Mouse (Mus musculus) liver, adult 2 months (tissue): ENCODE measurements around the gene Ppfia2. TPM values are rescaled to one million over a fixed set of nuclear protein-coding genes. Genes with fewer than 3 reads are reported as not detected.

Experiments
- DNase-seq: peaks from one replicate; pipeline ENCODE4 v3.0.0-alpha.2; 2011; ENCODE audit warnings: low read depth, low spot score; ENCODE audit errors: extremely low read depth
- H3K27ac ChIP-seq: fragments of 200-500 bp; replicated peaks from 2 replicates; pipeline ENCODE4 v1.5.1; 2012; ENCODE audit warnings: low read depth, mild to moderate bottlenecking, control low read depth, inconsistent platforms, low read length; ENCODE audit not compliant: insufficient read depth
- H3K27me3 ChIP-seq: fragments of 200-500 bp; 2 replicates; pipeline ENCODE4 v1.6.1; 2012; ENCODE audit warnings: mild to moderate bottlenecking, moderate library complexity, low read length, inconsistent platforms; ENCODE audit not compliant: control insufficient read depth, insufficient read depth
- H3K36me3 ChIP-seq: fragments of 200-500 bp; 2 replicates; pipeline ENCODE4 v1.6.1; 2012; ENCODE audit warnings: low read length, inconsistent platforms; ENCODE audit not compliant: control insufficient read depth, insufficient read depth
- H3K4me1 ChIP-seq: fragments of 200-500 bp; 2 replicates; pipeline ENCODE4 v1.6.1; 2011; ENCODE audit warnings: low read length; ENCODE audit not compliant: control insufficient read depth, insufficient read depth
- H3K4me3 ChIP-seq: fragments of 200-500 bp; 2 replicates; pipeline ENCODE4 v1.5.1; 2011; ENCODE audit warnings: low read depth, mild to moderate bottlenecking, control low read depth, low read length, moderate library complexity; ENCODE audit not compliant: insufficient read depth
- H3K79me2 ChIP-seq: fragments of 200-500 bp; 2 replicates; pipeline ENCODE4 v1.6.1; 2012; ENCODE audit warnings: inconsistent platforms, mild to moderate bottlenecking, low read length, moderate library complexity; ENCODE audit not compliant: control insufficient read depth, insufficient read depth
- H3K9ac ChIP-seq: fragments of 200-500 bp; 2 replicates; pipeline ENCODE4 v1.6.1; 2012; ENCODE audit warnings: low read depth, mild to moderate bottlenecking, control low read depth, inconsistent platforms, low read length
- CTCF ChIP-seq: fragments of 200-500 bp; IDR thresholded peaks from 2 replicates; pipeline ENCODE4 v1.5.1; 2011; ENCODE audit warnings: low read depth, low read length, control low read depth
- POLR2A ChIP-seq: fragments of 200-500 bp; IDR thresholded peaks from 2 replicates; pipeline ENCODE4 v1.6.1; 2011; ENCODE audit warnings: low read length, control low read depth; ENCODE audit not compliant: insufficient read depth; ENCODE audit errors: extremely low read depth
- WGBS: fragments of 180-500 bp; shearing (Covaris S2); methylation state at CpG from one replicate; pipeline ENCODE4 v1.1.7; 2018; 5-methylcytosine and 5-hydroxymethylcytosine counted together
- polyA plus RNA-seq: library from polyadenylated mRNA; depleted of rRNA; stranded (reverse); fragments of >200 nt; gene quantifications from 2 replicates; pipeline ENCODE4 v1.2.3, GENCODE M21; 2012
- total RNA-seq: library from RNA; depleted of rRNA; stranded (reverse); fragments of >200 nt; gene quantifications from 2 replicates; pipeline ENCODE4 v1.2.3, GENCODE M21; 2014

The Ppfia2 gene
- total and polyA plus RNA-seq, 2 experiments: 0.02 to 0.74 TPM

DNA sequence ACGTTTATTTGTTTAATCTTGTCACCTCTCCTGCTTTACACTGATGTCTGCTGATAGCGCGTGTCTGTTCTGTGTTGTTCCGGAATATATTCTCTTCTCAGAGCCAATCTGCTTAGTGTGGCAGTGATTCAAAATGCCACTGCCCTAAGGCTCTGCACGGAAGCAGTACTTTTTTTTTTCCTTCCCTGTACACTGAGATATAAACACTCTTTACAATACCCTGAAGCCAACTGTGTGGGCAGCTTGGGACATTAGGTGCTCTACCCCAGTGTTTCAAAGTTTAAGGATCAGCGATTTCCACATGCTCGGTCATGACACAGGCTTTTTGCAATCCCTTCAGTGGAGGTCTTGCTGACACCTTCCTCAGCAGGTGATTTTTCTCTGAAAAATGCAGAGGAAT lies 163.8 kb downstream of the Ppfia2 start:
- no peaks in the 10 kb centered on the region for H3K27me3 ChIP-seq
- no peak overlapping the region for H3K27ac ChIP-seq
- no peak for DNase-seq
- no peak overlapping the region for H3K9ac ChIP-seq
- H3K4me1 ChIP-seq: no peaks in the 10 kb centered on the region
- TF ChIP-seq CTCF (no peak), POLR2A (no peak)
- H3K4me3 ChIP-seq: no peak overlapping the region
- H3K36me3 ChIP-seq: no peaks in the 10 kb centered on the region
- 75% methylated on average over 7 of the region's 7 CpGs for WGBS
- H3K79me2 ChIP-seq: no peaks in the 10 kb centered on the region

DNA sequence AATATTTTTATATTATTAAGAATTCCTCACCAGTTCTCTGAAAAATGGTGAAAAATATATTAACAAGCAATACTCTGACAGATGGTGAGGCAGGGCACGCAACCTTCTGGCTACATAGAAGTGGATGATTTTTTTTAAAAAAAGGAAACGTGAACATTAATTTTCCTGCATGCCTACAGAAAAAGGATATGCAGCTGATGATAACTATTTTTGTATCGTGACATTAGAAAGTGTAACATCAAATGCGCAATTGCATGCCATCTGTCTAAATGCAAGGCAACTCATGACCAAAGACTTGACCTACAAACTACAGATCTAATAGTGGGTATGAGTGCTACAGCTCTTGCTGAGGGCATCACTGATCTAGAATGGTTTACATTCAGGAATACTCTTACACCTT lies 182.1 kb downstream of the Ppfia2 start:
- H3K27ac ChIP-seq: no peak overlapping the region
- H3K9ac ChIP-seq: no peak overlapping the region
- no peaks in the 10 kb centered on the region for H3K36me3 ChIP-seq
- H3K27me3 ChIP-seq: no peaks in the 10 kb centered on the region
- WGBS: 86% methylated on average over 4 of the region's 4 CpGs
- H3K4me1 ChIP-seq: no peaks in the 10 kb centered on the region
- TF ChIP-seq CTCF: no peak
- no peak for TF ChIP-seq POLR2A
- no peaks in the 10 kb centered on the region for H3K79me2 ChIP-seq
- no peak for DNase-seq
- H3K4me3 ChIP-seq: no peak overlapping the region

DNA sequence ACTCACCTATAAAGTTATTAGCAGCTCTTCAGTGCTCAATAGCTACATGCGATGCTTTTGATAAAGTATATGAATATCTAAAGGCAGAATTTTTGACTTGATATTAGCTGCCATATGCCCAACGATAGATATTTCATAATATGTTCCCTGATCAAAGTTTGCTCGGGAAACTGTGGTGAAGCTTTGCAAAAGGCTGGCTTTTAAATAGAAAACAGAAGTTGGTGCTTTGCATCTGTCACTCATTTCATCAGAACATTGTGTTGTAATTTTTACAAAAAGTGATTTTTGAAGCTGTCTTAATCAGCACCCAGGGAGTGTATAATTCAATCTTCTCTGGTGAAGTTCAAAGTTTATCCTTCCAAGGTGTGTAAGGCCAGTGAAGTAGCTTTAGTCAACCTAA lies 195.1 kb downstream of the Ppfia2 start:
- Histone ChIP-seq H3K4me3 (no peak overlapping the region), H3K27ac (no peak overlapping the region), H3K9ac (no peak overlapping the region), H3K36me3 (no peaks in the 10 kb centered on the region), H3K27me3 (no peaks in the 10 kb centered on the region), H3K4me1 (no peaks in the 10 kb centered on the region), H3K79me2 (no peaks in the 10 kb centered on the region)
- DNase-seq: no peak
- TF ChIP-seq POLR2A (no peak), CTCF (no peak)
- WGBS: 85% methylated on average over 3 of the region's 3 CpGs

DNA sequence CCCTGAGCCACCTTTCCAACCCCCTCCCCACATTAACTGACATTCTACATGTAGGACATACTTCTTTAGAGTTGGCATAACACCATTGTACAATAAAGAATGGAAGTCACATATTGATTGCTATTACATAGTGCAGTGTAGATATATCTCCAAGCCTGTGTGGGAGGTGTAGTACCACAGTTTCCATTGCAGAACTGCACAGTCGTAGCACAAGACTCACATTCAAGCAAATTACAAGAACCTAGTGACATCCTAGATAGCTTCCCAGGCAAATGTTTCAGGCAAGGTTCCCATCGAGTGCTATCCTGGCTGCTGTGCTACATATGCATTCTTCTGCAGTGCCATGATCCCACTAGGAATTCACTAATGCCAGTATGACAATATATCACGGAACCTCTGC lies 200.0 kb downstream of the Ppfia2 start:
- 71% methylated on average over 3 of the region's 3 CpGs for WGBS
- H3K79me2 ChIP-seq: no peaks in the 10 kb centered on the region; the same call in 1 of the 2 replicates
- no peak overlapping the region for H3K4me3 ChIP-seq
- DNase-seq: no peak
- H3K36me3 ChIP-seq: no peaks in the 10 kb centered on the region
- no peaks in the 10 kb centered on the region for H3K4me1 ChIP-seq
- TF ChIP-seq POLR2A: no peak
- TF ChIP-seq CTCF: no peak
- no peaks in the 10 kb centered on the region for H3K27me3 ChIP-seq
- no peak overlapping the region for H3K9ac ChIP-seq
- H3K27ac ChIP-seq: no peak overlapping the region

DNA sequence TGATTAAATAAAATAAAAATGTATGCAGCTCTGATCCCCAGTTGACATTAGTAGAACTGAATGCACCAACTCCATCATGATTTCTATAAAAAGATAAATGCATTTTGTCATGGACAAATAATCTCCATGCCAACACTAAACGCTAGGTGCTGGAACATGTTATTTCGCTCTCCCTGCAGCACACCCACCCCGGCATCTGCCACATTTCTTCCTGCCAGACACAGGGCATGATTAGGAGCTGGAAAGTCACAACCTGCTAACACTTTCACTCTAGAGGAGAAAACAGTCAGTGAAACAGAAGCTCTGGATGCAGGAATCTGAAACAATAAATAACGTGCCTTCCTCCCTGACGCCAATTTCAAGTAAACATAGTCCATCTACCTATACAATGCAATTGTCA lies 211.3 kb downstream of the Ppfia2 start:
- no peaks in the 10 kb centered on the region for H3K79me2 ChIP-seq
- TF ChIP-seq POLR2A: no peak
- TF ChIP-seq CTCF: no peak
- WGBS: 89% methylated on average over 5 of the region's 5 CpGs
- no peak overlapping the region for H3K27ac ChIP-seq
- no peaks in the 10 kb centered on the region for H3K4me1 ChIP-seq
- H3K27me3 ChIP-seq: no peaks in the 10 kb centered on the region
- DNase-seq: no peak
- no peak overlapping the region for H3K9ac ChIP-seq
- H3K36me3 ChIP-seq: no peaks in the 10 kb centered on the region
- no peak overlapping the region for H3K4me3 ChIP-seq

DNA sequence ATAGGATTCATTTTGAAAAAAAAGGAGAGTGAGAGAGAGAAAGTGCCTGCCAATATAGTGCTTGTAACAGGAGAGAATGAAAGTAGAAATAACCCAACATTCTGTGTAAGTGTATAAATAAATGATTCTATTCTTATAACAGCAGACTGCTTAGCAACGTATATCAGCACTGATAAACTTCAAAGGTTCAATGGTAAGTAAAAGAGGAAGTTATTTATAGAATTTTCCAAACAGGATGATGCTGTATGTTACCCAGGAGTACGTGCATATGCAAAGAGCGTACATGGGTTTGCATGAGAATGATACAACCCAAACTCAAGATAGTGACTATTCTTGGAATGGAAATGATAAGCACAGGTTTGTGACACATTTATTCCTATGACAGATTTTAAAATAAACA lies 215.4 kb downstream of the Ppfia2 start:
- H3K9ac ChIP-seq: no peak overlapping the region
- DNase-seq: no peak
- TF ChIP-seq CTCF (no peak), POLR2A (no peak)
- no peaks in the 10 kb centered on the region for H3K27me3 ChIP-seq
- H3K4me3 ChIP-seq: no peak overlapping the region
- H3K27ac ChIP-seq: no peak overlapping the region
- H3K79me2 ChIP-seq: no peaks in the 10 kb centered on the region
- 69% methylated on average over 3 of the region's 3 CpGs for WGBS
- H3K36me3 ChIP-seq: no peaks in the 10 kb centered on the region
- no peaks in the 10 kb centered on the region for H3K4me1 ChIP-seq
